Mouse (Mus musculus) forelimb bud, embryonic 11.5 days (tissue): ENCODE data around the gene Ddx27.
A peak's percentile ranks its signal among the peaks of the same experiment; 100 is the strongest.

ENCODE experiments used
- DNase-seq: peaks from one replicate; pipeline ENCODE4 v3.0.0-alpha.2; 2012; ENCODE audit warnings: low read depth, low spot score

The Ddx27 gene

GRCm38 (mm10) chr2:167028553-167028952 lies 13.6 kb downstream of the Ddx27 start:
- no peak for DNase-seq

GRCm38 (mm10) chr2:167030507-167030906 lies 15.5 kb downstream of the Ddx27 start:
- DNase-seq, result no peak

GRCm38 (mm10) chr2:167037710-167038109 lies 22.7 kb downstream of the Ddx27 start:
- no peak for DNase-seq

- no peak for DNase-seq
Measured at GRCm38 (mm10) chr2:167038297-167038696, 23.3 kb downstream of the Ddx27 start.

GRCm38 (mm10) chr2:167038716-167039115 lies 23.7 kb downstream of the Ddx27 start:
- DNase-seq, result no peak

GRCm38 (mm10) chr2:167039386-167039785 lies 24.4 kb downstream of the Ddx27 start:
- DNase-seq, result no peak

GRCm38 (mm10) chr2:167043400-167044121 lies 28.6 kb downstream of the Ddx27 start:
- DNase-seq, result no peak

- no peak for DNase-seq
Measured at GRCm38 (mm10) chr2:167048223-167048622, 33.2 kb downstream of the Ddx27 start.

GRCm38 (mm10) chr2:167048698-167049358 lies 33.8 kb downstream of the Ddx27 start:
- DNase-seq, result no peak

- no peak for DNase-seq
Measured at GRCm38 (mm10) chr2:167053127-167053844, 38.3 kb downstream of the Ddx27 start.

- DNase-seq, result no peak
Measured at GRCm38 (mm10) chr2:167055386-167055785, 40.4 kb downstream of the Ddx27 start.

- DNase-seq, result no peak
Measured at GRCm38 (mm10) chr2:167056210-167056941, 41.4 kb downstream of the Ddx27 start.

GRCm38 (mm10) chr2:167056942-167057323 lies 41.9 kb downstream of the Ddx27 start:
- DNase-seq, result no peak

- no peak for DNase-seq
Measured at GRCm38 (mm10) chr2:167058201-167058600, 43.2 kb downstream of the Ddx27 start.

- no peak for DNase-seq
Measured at GRCm38 (mm10) chr2:167058814-167059387, 43.9 kb downstream of the Ddx27 start.

GRCm38 (mm10) chr2:167059536-167059935 lies 44.5 kb downstream of the Ddx27 start:
- no peak for DNase-seq

- DNase-seq, result no peak
Measured at GRCm38 (mm10) chr2:167059960-167060359, 45.0 kb downstream of the Ddx27 start.

GRCm38 (mm10) chr2:167060360-167060759 lies 45.4 kb downstream of the Ddx27 start:
- no peak for DNase-seq

- no peak for DNase-seq
Measured at GRCm38 (mm10) chr2:167060761-167061160, 45.8 kb downstream of the Ddx27 start.

GRCm38 (mm10) chr2:167061381-167062034 lies 46.5 kb downstream of the Ddx27 start:
- no peak for DNase-seq

GRCm38 (mm10) chr2:167062497-167062911 lies 47.5 kb downstream of the Ddx27 start:
- DNase-seq, result peak; percentile 84
